Comparison of ENCODE assay signal across 25 mouse cellular contexts in the genomic region with DNA sequence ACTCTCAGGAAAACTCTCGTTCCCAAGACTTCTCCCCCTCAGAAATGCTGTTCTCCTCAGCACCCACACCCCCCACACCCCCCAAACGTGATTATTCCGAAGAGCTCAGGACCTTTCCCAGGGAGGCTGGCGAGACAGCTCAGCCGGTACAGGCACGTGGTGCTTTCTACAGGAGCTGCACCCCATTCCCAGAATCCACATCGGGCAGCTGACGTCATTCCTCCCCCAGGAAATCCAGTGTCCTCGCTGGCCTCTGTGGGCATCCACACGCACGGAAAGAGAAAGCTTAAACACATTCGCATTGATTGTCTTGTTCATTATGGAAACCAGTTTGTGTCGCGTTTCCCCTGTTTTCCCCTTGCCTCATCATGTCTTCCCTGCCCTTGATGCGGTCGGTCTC.
"Had no signal": no experiment of that assay in that cellular context is flagged by ENCODE, and none has a peak within 500 bp of the region (broad histone marks: within the 10 kb centered on the region; RNA-seq: fewer than 3 reads in every experiment).

No protein-coding gene starts in this region.

- H3K27ac ChIP-seq: kidney, postnatal 0 days; layer of hippocampus, adult 2 months; limb, embryonic 12.5 days; limb, embryonic 15.5 days; lung, embryonic 15.5 days; midbrain, embryonic 10.5 days; midbrain, embryonic 13.5 days; neural tube, embryonic 13.5 days had no signal

- H3K4me3 ChIP-seq: layer of hippocampus, adult 2 months; limb, embryonic 12.5 days; limb, embryonic 15.5 days; lung, embryonic 15.5 days; megakaryocyte, embryonic 14.5 days; midbrain, embryonic 10.5 days; midbrain, embryonic 13.5 days; myocyte; neural tube, embryonic 13.5 days had no signal

- H3K9me3 ChIP-seq: limb, embryonic 12.5 days; limb, embryonic 15.5 days; lung, embryonic 15.5 days; midbrain, embryonic 10.5 days; midbrain, embryonic 13.5 days; neural tube, embryonic 13.5 days had no signal

- H3K4me2 ChIP-seq: limb, embryonic 12.5 days; limb, embryonic 15.5 days; lung, embryonic 15.5 days; midbrain, embryonic 13.5 days; neural tube, embryonic 13.5 days had no signal

- H3K4me1 ChIP-seq: limb, embryonic 12.5 days; limb, embryonic 15.5 days; lung, embryonic 15.5 days; megakaryocyte, embryonic 14.5 days; midbrain, embryonic 10.5 days; midbrain, embryonic 13.5 days; neural tube, embryonic 13.5 days had no signal

- DNase-seq: kidney, adult 2 months; kidney, postnatal 25 days; layer of hippocampus, adult 9-11 months; left cerebral cortex, postnatal 4 days; lung, adult 18-20 months; lung, postnatal 10 days; lung, postnatal 36 days; retina, postnatal 1 day; right cerebral cortex, postnatal 14 days; right cerebral cortex, postnatal 4 days; thymus, adult 2 months; thymus, postnatal 14 days; thymus, postnatal 4 days had no signal

- ATAC-seq: intestine, postnatal 0 days; midbrain, embryonic 13.5 days; midbrain, embryonic 16.5 days had no signal

- H3K9ac ChIP-seq: limb, embryonic 12.5 days; limb, embryonic 15.5 days; lung, embryonic 15.5 days; midbrain, embryonic 13.5 days; neural tube, embryonic 13.5 days had no signal

- H3K27me3 ChIP-seq: limb, embryonic 12.5 days; limb, embryonic 15.5 days; lung, embryonic 15.5 days; midbrain, embryonic 13.5 days; neural tube, embryonic 13.5 days had no signal

- H3K36me3 ChIP-seq: limb, embryonic 12.5 days; limb, embryonic 15.5 days; lung, embryonic 15.5 days; midbrain, embryonic 10.5 days; midbrain, embryonic 13.5 days; neural tube, embryonic 13.5 days had no signal
